Mouse (Mus musculus) MEL (cell line): ENCODE results near the gene Helz2. TPM values are rescaled to one million over a fixed set of nuclear protein-coding genes. Genes with fewer than 3 reads are reported as not detected.
"Not testable (repeated sequence)": the region's sequence is repeated elsewhere in the genome, so short reads cannot be mapped to it uniquely, and the experiment has no call there.

Experiments
- DNase-seq: peaks from one replicate; pipeline ENCODE4 v3.0.0; 2011; ENCODE audit warnings: low read depth, low spot score
- H3K27ac ChIP-seq: 2 replicates; pipeline ENCODE4 v1.5.1; 2012; ENCODE audit warnings: low read depth, mild to moderate bottlenecking, control low read depth, low read length, moderate library complexity; ENCODE audit not compliant: control insufficient read depth
- H3K27me3 ChIP-seq, 2 experiments: fragments of 150-350 bp in 1 of 2; sonication (generic) in 1 of 2; 2 replicates each; pipeline ENCODE4 v1.6.1; 2012; ENCODE audit warnings: low read length in 2 of 2, mild to moderate bottlenecking in 2 of 2, improper control_type of control experiment in 1 of 2, moderate library complexity in 1 of 2; ENCODE audit not compliant: insufficient read depth in 2 of 2, control insufficient read depth in 1 of 2
- H3K36me3 ChIP-seq, 2 experiments: 2 replicates each; pipeline ENCODE4 v1.6.1; 2012 to 2014; ENCODE audit warnings: low read length in 2 of 2, improper control_type of control experiment in 1 of 2, inconsistent platforms in 1 of 2, mild to moderate bottlenecking in 1 of 2; ENCODE audit not compliant: insufficient read depth in 2 of 2, control insufficient read depth in 1 of 2
- H3K4me1 ChIP-seq, 2 experiments: fragments of 150-350 bp in 1 of 2; sonication (generic) in 1 of 2; 2 replicates each; pipeline ENCODE4 v1.6.1; 2012; ENCODE audit warnings: low read length in 2 of 2, improper control_type of control experiment in 1 of 2, mild to moderate bottlenecking in 1 of 2; ENCODE audit not compliant: insufficient read depth in 2 of 2, control insufficient read depth in 1 of 2
- H3K4me3 ChIP-seq, 2 experiments: fragments of 150-350 bp in 1 of 2; sonication (generic) in 1 of 2; 2 replicates each; pipeline ENCODE4 v1.5.1; 2012; ENCODE audit warnings: low read depth in 2 of 2, low read length in 2 of 2, mild to moderate bottlenecking in 2 of 2, moderate library complexity in 2 of 2, control low read depth in 1 of 2, improper control_type of control experiment in 1 of 2; ENCODE audit not compliant: control insufficient read depth in 1 of 2, insufficient read depth in 1 of 2
- H3K79me2 ChIP-seq: 2 replicates; pipeline ENCODE4 v1.6.1; 2012; ENCODE audit warnings: mild to moderate bottlenecking, low read length, moderate library complexity; ENCODE audit not compliant: control insufficient read depth, poor library complexity, insufficient read depth
- H3K9ac ChIP-seq: 2 replicates; pipeline ENCODE4 v1.6.1; 2012; ENCODE audit warnings: low read depth, mild to moderate bottlenecking, control low read depth, low read length, moderate library complexity; ENCODE audit not compliant: control insufficient read depth, poor library complexity, severe bottlenecking
- H3K9me3 ChIP-seq: fragments of 150-350 bp; sonication (generic); replicated peaks from 2 replicates; pipeline ENCODE4 v1.6.1; 2012; ENCODE audit warnings: mild to moderate bottlenecking, low read length, improper control_type of control experiment, moderate library complexity; ENCODE audit not compliant: insufficient read depth
- ELF1 ChIP-seq: IDR thresholded peaks from 2 replicates; pipeline ENCODE4 v1.6.1; 2014; ENCODE audit warnings: low read depth, mild to moderate bottlenecking, inconsistent platforms, low read length, improper control_type of control experiment, moderate library complexity
- HCFC1 ChIP-seq: IDR thresholded peaks from 2 replicates; pipeline ENCODE4 v1.6.1; 2012; ENCODE audit warnings: low read depth, mild to moderate bottlenecking, inconsistent platforms, low read length, improper control_type of control experiment, moderate library complexity
- KAT2A ChIP-seq: conservative IDR thresholded peaks from 2 replicates; pipeline ENCODE4 v1.6.1; 2012; ENCODE audit warnings: low read depth, low read length, improper control_type of control experiment, inconsistent platforms
- MAFK ChIP-seq: IDR thresholded peaks from 2 replicates; pipeline ENCODE4 v1.6.1; 2011; ENCODE audit warnings: low read depth, mild to moderate bottlenecking, low read length, improper control_type of control experiment, borderline replicate concordance
- MAX ChIP-seq: IDR thresholded peaks from 2 replicates; pipeline ENCODE4 v1.6.1; 2011; ENCODE audit warnings: low read length, improper control_type of control experiment
- MXI1 ChIP-seq: IDR thresholded peaks from 2 replicates; pipeline ENCODE4 v1.6.1; 2011; ENCODE audit warnings: mild to moderate bottlenecking, low read depth, low read length, improper control_type of control experiment
- MYC ChIP-seq: IDR thresholded peaks from 2 replicates; pipeline ENCODE4 v1.6.1; 2011; ENCODE audit warnings: low read depth, mild to moderate bottlenecking, low read length, improper control_type of control experiment, moderate library complexity
- NELFE ChIP-seq: IDR thresholded peaks from 2 replicates; pipeline ENCODE4 v1.6.1; 2011; ENCODE audit warnings: low read depth, low read length, improper control_type of control experiment
- NRF1 ChIP-seq: IDR thresholded peaks from 2 replicates; pipeline ENCODE4 v1.6.1; 2014; ENCODE audit warnings: low read depth, mild to moderate bottlenecking, inconsistent platforms, low read length, improper control_type of control experiment, moderate library complexity; ENCODE audit not compliant: poor library complexity, insufficient read depth, severe bottlenecking
- POLR2A ChIP-seq, 2 experiments: IDR thresholded peaks; 2 replicates each; pipeline ENCODE4 v1.6.1; 2011 to 2012; ENCODE audit warnings: low read length in 2 of 2, mild to moderate bottlenecking in 2 of 2, control low read depth in 1 of 2, improper control_type of control experiment in 1 of 2, low read depth in 1 of 2, moderate library complexity in 1 of 2; ENCODE audit not compliant: control insufficient read depth in 1 of 2, insufficient read depth in 1 of 2, poor library complexity in 1 of 2
- SIN3A ChIP-seq: IDR thresholded peaks from 2 replicates; pipeline ENCODE4 v1.6.1; 2012; ENCODE audit warnings: low read length, improper control_type of control experiment, inconsistent platforms
- TBP ChIP-seq: IDR thresholded peaks from 2 replicates; pipeline ENCODE4 v1.8.0; 2011; ENCODE audit warnings: low read depth, low read length, improper control_type of control experiment
- TCF12 ChIP-seq: IDR thresholded peaks from 2 replicates; pipeline ENCODE4 v1.6.1; 2014; ENCODE audit warnings: low read depth, mild to moderate bottlenecking, inconsistent platforms, low read length, improper control_type of control experiment, moderate library complexity
- UBTF ChIP-seq: IDR thresholded peaks from 2 replicates; pipeline ENCODE4 v1.6.1; 2012; ENCODE audit warnings: low read depth, mild to moderate bottlenecking, inconsistent platforms, low read length, improper control_type of control experiment, moderate library complexity, borderline replicate concordance; ENCODE audit not compliant: insufficient read depth
- ZMIZ1 ChIP-seq: IDR thresholded peaks from 2 replicates; pipeline ENCODE4 v1.6.1; 2012; ENCODE audit warnings: low read depth, mild to moderate bottlenecking, inconsistent platforms, low read length, improper control_type of control experiment, moderate library complexity
- ZNF384 ChIP-seq: IDR thresholded peaks from 2 replicates; pipeline ENCODE4 v1.6.1; 2012; ENCODE audit warnings: low read depth, mild to moderate bottlenecking, inconsistent platforms, low read length, improper control_type of control experiment
- polyA plus RNA-seq, 2 experiments: library from polyadenylated mRNA; stranded (reverse) in 1 of 2; unstranded in 1 of 2; fragments of >175 nt in 1 of 2; fragments of >200 nt in 1 of 2; gene quantifications; 2 replicates each; pipeline versions ENCODE4 v1.2.1 to v1.2.4; 2012; ENCODE audit warnings: low replicate concordance in 2 of 2, low read depth in 1 of 2; ENCODE audit not compliant: insufficient read length in 2 of 2, insufficient read depth in 1 of 2, missing spikeins in 1 of 2
- total RNA-seq: library from RNA; depleted of rRNA; stranded (reverse); fragments of 300-350 nt; gene quantifications from 2 replicates; pipeline ENCODE4 v1.2.3, GENCODE M21; 2012

Helz2 gene
- total and polyA plus RNA-seq, 3 experiments: 6.2 to 12.0 TPM; not detected in 1

DNA sequence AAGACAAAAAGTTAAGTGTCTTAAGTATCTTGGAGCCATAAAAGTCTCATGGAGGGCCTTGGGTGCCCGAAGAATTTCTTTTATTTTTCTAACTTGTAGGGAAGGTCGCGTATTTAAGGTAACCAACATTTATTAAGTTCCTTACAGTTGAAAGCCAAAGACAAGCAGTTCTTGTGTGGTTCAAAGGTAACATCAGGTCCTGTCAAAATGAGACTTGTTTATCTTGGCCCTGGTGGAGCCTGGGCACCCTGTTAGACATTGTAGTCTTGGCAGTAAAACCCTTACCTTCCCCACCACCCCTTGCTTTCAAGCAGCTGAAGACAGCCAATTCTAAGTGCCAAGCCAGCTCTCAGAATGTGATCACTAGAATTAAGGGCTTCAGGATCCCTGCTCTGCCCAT is 46.9 kb upstream of the Helz2 start:
- Histone ChIP-seq H3K27me3 (no peaks in the 10 kb centered on the region), H3K79me2 (peaks cover 18% of the 10 kb centered on the region), H3K9ac (peak overlapping the region; percentile 75), H3K36me3 (peaks cover 0 to 14% of the 10 kb centered on the region in 2 experiments; a peak in 3 of 4 replicates), H3K4me3 (peak overlapping the region; percentile 79 to 90), H3K9me3 (no peaks in the 10 kb centered on the region), H3K4me1 (peaks cover 2 to 8% of the 10 kb centered on the region in 2 experiments; a peak in 3 of 4 replicates), H3K27ac (no peak overlapping the region)
- DNase-seq: peak; percentile 27
- no peak for TF ChIP-seq TBP
- no peak for TF ChIP-seq TCF12
- TF ChIP-seq SIN3A: no peak
- no peak for TF ChIP-seq MYC
- TF ChIP-seq UBTF: no peak
- TF ChIP-seq MAFK: no peak
- TF ChIP-seq ZNF384: no peak

DNA sequence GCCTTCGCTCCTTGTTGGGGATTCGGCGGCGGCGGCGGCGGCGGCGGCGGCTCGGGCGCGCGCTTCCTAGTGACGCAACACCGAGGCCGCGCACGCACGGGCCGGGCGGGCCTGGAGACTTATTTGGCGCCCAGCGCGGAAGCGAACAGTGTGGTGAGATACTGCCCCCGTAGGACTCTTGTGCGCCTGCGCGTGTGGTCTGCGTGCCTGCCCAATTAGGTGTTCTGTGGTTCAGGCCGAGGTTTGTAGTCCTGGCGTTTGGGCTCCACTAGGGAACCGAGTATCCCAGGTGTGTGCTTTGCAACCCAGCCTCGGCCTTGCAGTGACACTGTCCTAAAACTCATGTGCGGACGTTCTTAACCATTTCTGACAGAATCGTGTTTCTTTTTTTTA is 46.1 kb upstream of the Helz2 start, which contains the start of gene Gmeb2:
Gmeb2 (minus strand) TSS at position 78 of the 393 bp plus-strand sequence.
- H3K9me3 ChIP-seq, H3K27me3 ChIP-seq: not testable (repeated sequence)
- Histone ChIP-seq H3K4me1 (peaks cover 2 to 13% of the 10 kb centered on the region in 2 experiments; a peak in 3 of 4 replicates), H3K27ac (peak within 1 kb of the TSS; percentile 92), H3K36me3 (peaks cover 0 to 17% of the 10 kb centered on the region in 2 experiments; a peak in 3 of 4 replicates), H3K4me3 (peak within 1 kb of the TSS; percentile 91), H3K79me2 (peaks cover 18% of the 10 kb centered on the region), H3K9ac (peak within 1 kb of the TSS; percentile 95)
- peak; percentile 98 for DNase-seq
- peak; percentile 84 for TF ChIP-seq ELF1
- peak; percentile 79 for TF ChIP-seq HCFC1
- peak; percentile 87 for TF ChIP-seq NELFE
- TF ChIP-seq SIN3A: peak; percentile 78
- 0 out of 2 replicates have a peak, but pooled peaks have one; percentile 41 for TF ChIP-seq MYC
- peak; percentile 79 for TF ChIP-seq NRF1
- peak; percentile 86 for TF ChIP-seq MXI1
- TF ChIP-seq ZMIZ1: peak; percentile 78; the same call in 1 of the 2 replicates
- TF ChIP-seq TBP: peak; percentile 72
- peak; percentile 56 to 65 for TF ChIP-seq POLR2A (IDR thresholded peaks at IDR 0.05; ENCODE audit: control insufficient read depth in 1 of 2, insufficient read depth in 1 of 2, low read depth in 1 of 2, low read length in 2 of 2, poor library complexity in 1 of 2)
- 0 out of 2 replicates have a peak, but pooled peaks have one; percentile 35 for TF ChIP-seq MAX
- 0 out of 2 replicates have a peak, but pooled peaks have one; percentile 12 for TF ChIP-seq KAT2A
- peak; percentile 47; the same call in 1 of the 2 replicates for TF ChIP-seq TCF12
